Mouse (Mus musculus) small intestine, adult 2 months (tissue): ENCODE results near the gene Gast.

Source experiments
- CTCF ChIP-seq: fragments of 200-500 bp; IDR thresholded peaks from 2 replicates; pipeline ENCODE4 v1.5.1; 2012; ENCODE audit warnings: low read depth, mild to moderate bottlenecking, control low read depth, inconsistent platforms, low read length, moderate library complexity, mixed read lengths; ENCODE audit not compliant: insufficient replicate concordance, insufficient read length; ENCODE audit errors: extremely low read depth
- POLR2A ChIP-seq: fragments of 200-500 bp; IDR thresholded peaks from 2 replicates; pipeline ENCODE4 v1.6.1; 2012; ENCODE audit warnings: low read depth, mild to moderate bottlenecking, control low read depth, inconsistent platforms, low read length, moderate library complexity

- TF ChIP-seq POLR2A, result no peak
- TF ChIP-seq CTCF, result no peak
Observed at GRCm38 (mm10) chr11:100333944-100334457, at the start of gene Gast.
